ENCODE assay signal across 8 mouse cellular contexts in the genomic region with DNA sequence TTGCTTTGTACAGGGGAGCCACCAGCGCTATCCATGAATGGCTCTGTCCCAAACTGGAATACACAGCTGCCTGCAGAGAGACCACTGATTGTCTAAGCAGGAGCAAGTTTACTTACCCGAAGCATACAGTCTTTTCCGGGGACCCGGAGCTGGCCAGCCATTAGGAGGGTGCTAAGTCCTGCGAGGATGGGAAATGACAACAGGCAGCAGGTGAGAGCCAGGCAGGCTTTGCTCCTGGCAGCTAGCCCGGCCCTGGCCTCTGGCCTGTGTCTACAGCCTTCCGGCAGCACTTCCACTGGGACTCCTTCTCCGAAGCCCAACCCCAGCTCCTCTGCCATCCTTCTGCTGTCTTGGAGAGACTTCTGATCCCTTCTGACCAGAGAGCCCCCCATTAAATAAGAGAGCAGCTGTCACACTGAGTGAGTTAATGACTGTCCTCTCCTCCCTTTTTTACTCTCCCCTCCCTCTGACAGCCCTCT. TPM values are rescaled to one million over a fixed set of nuclear protein-coding genes. Genes with fewer than 3 reads are reported as not detected.
DNase-seq lines count a peak whose midpoint lies in the region; ATAC-seq and TF ChIP-seq lines count a peak whose summit lies in the region.

TSS of gene Tnfsf15 (minus strand) at position 421 of the 479 bp plus-strand sequence.

- DNase-seq in adrenal gland, postnatal 10 days, result peak; percentile 72
- peak; percentile 77 to 80 for DNase-seq in heart, adult 2 months
- peak; percentile 81 for DNase-seq in lung, postnatal 14 days
- no peak for DNase-seq in frontal cortex, postnatal 25 days (ENCODE audit: low spot score in 2 of 2)
- DNase-seq in layer of hippocampus, postnatal 25 days (ENCODE audit: extremely low spot score in 1 of 2, low spot score in 1 of 2), result no peak
- no peak for DNase-seq in layer of hippocampus, adult 2 months (ENCODE audit: low spot score in 2 of 2)

- no peak within 1 kb of the TSS; the same call in 1 of the 2 replicates for H3K4me2 ChIP-seq in kidney, embryonic 14.5 days (replicated peaks; ENCODE audit: low read depth, low read length)

- H3K79me2 ChIP-seq in heart, adult 2 months (replicated peaks; ENCODE audit: control insufficient read depth, insufficient read depth, low read length), result no peaks in the 10 kb centered on the region

- H3K27ac ChIP-seq in heart, adult 2 months, result no peak within 1 kb of the TSS
- no peak within 1 kb of the TSS for H3K27ac ChIP-seq in kidney, embryonic 14.5 days (ENCODE audit: low read depth, low read length)
- H3K27ac ChIP-seq in layer of hippocampus, adult 2 months, result no peak within 1 kb of the TSS

- H3K4me3 ChIP-seq in heart, adult 2 months, result no peak within 1 kb of the TSS
- 0 out of 2 replicates have a peak within 1 kb of the TSS, but pooled peaks have one; percentile 4 for H3K4me3 ChIP-seq in kidney, embryonic 14.5 days (ENCODE audit: low read length)
- no peak within 1 kb of the TSS for H3K4me3 ChIP-seq in layer of hippocampus, adult 2 months

- H3K4me1 ChIP-seq in heart, adult 2 months (ENCODE audit: control insufficient read depth, insufficient read depth, low read length), result peaks cover 2% of the 10 kb centered on the region
- H3K4me1 ChIP-seq in kidney, embryonic 14.5 days (ENCODE audit: control insufficient read depth, insufficient read depth, low read length), result peaks cover 22% of the 10 kb centered on the region

- WGBS in heart, adult 2 months, result 8% methylated on average over 8 of the region's 8 CpGs
- WGBS in kidney, embryonic 14.5 days, result 39% methylated on average over 8 of the region's 8 CpGs

- peak; percentile 85 for ATAC-seq in cerebellum, adult (ENCODE audit: insufficient number of reproducible peaks, low FRiP score, low TSS enrichment)
- ATAC-seq in kidney, embryonic 14.5 days (ENCODE audit: low FRiP score, low TSS enrichment), result peak; percentile 49

- no peak for TF ChIP-seq CTCF in heart, adult 2 months (IDR thresholded peaks at IDR 0.05)
- TF ChIP-seq CTCF in layer of hippocampus, adult 2 months (conservative IDR thresholded peaks at IDR 0.05), result no peak

- TF ChIP-seq EP300 in heart, adult 2 months (IDR thresholded peaks at IDR 0.05; ENCODE audit: insufficient read depth, low read depth, low read length), result no peak

- H3K9ac ChIP-seq in heart, adult 2 months (ENCODE audit: low read depth, low read length), result no peak within 1 kb of the TSS
- H3K9ac ChIP-seq in kidney, embryonic 14.5 days (ENCODE audit: low read depth, low read length), result no peak within 1 kb of the TSS

- H3K9me3 ChIP-seq in kidney, embryonic 14.5 days (ENCODE audit: control insufficient read depth, low read length), result no peaks in the 10 kb centered on the region

- intact Hi-C loops in heart, adult 2 months (cut with DNase I), result no loop called here

- no peaks in the 10 kb centered on the region for H3K36me3 ChIP-seq in heart, adult 2 months (ENCODE audit: control insufficient read depth, insufficient read depth, low read length)
- no peaks in the 10 kb centered on the region for H3K36me3 ChIP-seq in kidney, embryonic 14.5 days (ENCODE audit: control insufficient read depth, insufficient read depth, low read length)

- H3K27me3 ChIP-seq in heart, adult 2 months (ENCODE audit: control insufficient read depth, insufficient read depth, low read length), result no peaks in the 10 kb centered on the region
- no peaks in the 10 kb centered on the region for H3K27me3 ChIP-seq in kidney, embryonic 14.5 days (ENCODE audit: control insufficient read depth, insufficient read depth, low read length)

- TF ChIP-seq POLR2A in heart, adult 2 months (IDR thresholded peaks at IDR 0.05; ENCODE audit: insufficient read depth, low read depth, low read length), result no peak

RNA-seq across cellular contexts. Expression of gene Tnfsf15, which starts in this region (rescaled TPM):
- total RNA-seq in adrenal gland, postnatal 10 days (2021), result under 1 TPM; 0.21 to 0.33 TPM
- total RNA-seq in heart, adult 2 months (2021), result not detected
- polyA plus RNA-seq in heart, adult 2 months (2012; rRNA removed), result 0.03 TPM in 1 of 2 replicates, not detected in the other
- polyA plus RNA-seq in kidney, embryonic 14.5 days (2014; fragmentation: Nextera tagmentation; extraction: Ambion mirVana), result 0.49 and 0.59 TPM in 2 replicates
- not detected for total RNA-seq in layer of hippocampus, postnatal 25 days (2021)
- not detected for total RNA-seq in layer of hippocampus, adult 2 months (2021)

Comparison
In these comparisons a context has a peak if more than half of its experiments do, and no peak if none do; other contexts are left out.
1. Peak in DNase-seq in adrenal gland, postnatal 10 days; RNA of the gene not detected or under 1 TPM.
2. Peak in DNase-seq in heart, adult 2 months; RNA of the gene not detected or under 1 TPM.
3. Peak in ATAC-seq and H3K4me3 ChIP-seq in kidney, embryonic 14.5 days; RNA of the gene not detected or under 1 TPM.